Mouse (Mus musculus): ENCODE data around the gene Gucy2g. TPM values are rescaled to one million over a fixed set of nuclear protein-coding genes. Genes with fewer than 3 reads are reported as not detected.

Gene Gucy2g
- polyA plus RNA-seq, 1 experiment from 2014 or later = 0.05 TPM

DNA sequence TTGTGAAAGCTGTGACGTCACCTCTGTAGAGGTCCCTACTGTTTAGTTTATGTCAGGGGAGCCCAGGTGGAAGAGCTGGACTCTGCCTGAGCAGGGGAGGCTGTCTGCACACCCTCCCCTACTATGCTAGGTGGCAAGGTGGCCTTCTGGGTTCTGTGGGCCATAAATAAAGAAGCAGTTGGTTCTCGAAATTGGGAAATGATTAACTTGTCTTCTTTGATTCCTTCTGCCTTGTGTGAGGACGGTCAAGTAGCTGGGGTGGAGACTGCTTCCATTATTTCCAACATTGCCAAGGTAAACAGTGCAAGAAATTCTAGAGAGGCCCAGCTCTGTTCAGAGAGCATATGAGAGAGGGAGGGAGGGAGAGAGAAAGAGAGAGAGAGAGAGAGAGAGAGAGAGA is 27.1 kb upstream of the Gucy2g start:
- Histone ChIP-seq H3K4me2 (replicated peaks; ENCODE audit: low read depth, low read length) (no peak overlapping the region), H3K27ac (ENCODE audit: low read depth, low read length) (peak overlapping the region; percentile 56; the same call in 1 of the 2 replicates), H3K9me3 (ENCODE audit: control insufficient read depth, low read length) (no peaks in the 10 kb centered on the region), H3K36me3 (ENCODE audit: control insufficient read depth, insufficient read depth, low read length) (no peaks in the 10 kb centered on the region), H3K9ac (ENCODE audit: low read depth, low read length) (no peak overlapping the region), H3K4me1 (ENCODE audit: control insufficient read depth, insufficient read depth, low read length) (peaks cover 18% of the 10 kb centered on the region), H3K27me3 (ENCODE audit: control insufficient read depth, insufficient read depth, low read length) (no peaks in the 10 kb centered on the region), H3K4me3 (ENCODE audit: low read length) (no peak overlapping the region)
- peak; percentile 66; the same call in 1 of the 2 replicates for ATAC-seq (ENCODE audit: low FRiP score, low TSS enrichment)
- 43% methylated on average over 3 of the region's 3 CpGs for WGBS

DNA sequence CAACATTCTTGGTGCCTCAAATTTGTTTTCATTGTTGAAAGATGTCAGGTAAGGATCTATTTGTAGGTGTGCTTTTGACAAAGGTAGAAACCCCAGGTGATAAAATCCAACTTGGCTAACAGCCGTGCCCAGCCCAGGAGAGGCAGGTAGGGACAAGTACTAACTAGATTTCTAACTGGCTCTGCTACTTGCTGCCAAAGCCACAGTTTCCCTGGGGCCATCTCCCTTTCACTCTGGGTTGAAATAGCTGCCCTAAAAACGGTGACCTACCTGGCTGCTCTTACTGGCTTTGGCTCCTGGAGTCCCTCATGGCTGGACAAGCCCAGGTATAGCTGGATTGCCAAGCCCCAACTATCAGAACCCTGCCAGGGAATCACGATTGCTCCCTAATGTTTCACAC is 25.8 kb upstream of the Gucy2g start:
- Histone ChIP-seq H3K27ac (ENCODE audit: low read depth, low read length) (no peak overlapping the region), H3K4me2 (replicated peaks; ENCODE audit: low read depth, low read length) (no peak overlapping the region)
- 73% methylated on average over 3 of the region's 3 CpGs for WGBS

DNA sequence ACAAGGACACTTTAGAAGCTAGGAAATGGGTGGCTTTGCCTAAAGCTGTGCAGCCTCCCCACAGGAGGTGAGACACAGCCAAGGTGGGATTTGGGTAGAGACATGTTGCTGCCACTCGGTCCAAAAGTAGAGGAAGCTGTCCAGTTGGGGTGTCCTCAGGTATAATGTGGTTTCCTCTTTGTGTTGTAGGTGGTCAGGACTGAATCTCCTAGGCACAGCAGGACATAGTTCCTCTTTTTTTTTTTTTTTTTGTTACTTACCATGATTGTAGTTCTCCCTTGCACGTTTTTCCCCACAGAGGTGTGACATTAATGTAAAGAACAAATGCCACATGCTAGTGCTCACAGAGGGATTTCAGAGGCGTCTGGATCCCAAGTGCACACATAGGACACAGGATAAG is 24.2 kb upstream of the Gucy2g start:
- H3K9me3 ChIP-seq (ENCODE audit: control insufficient read depth, low read length) = no peaks in the 10 kb centered on the region
- H3K27me3 ChIP-seq (ENCODE audit: control insufficient read depth, insufficient read depth, low read length) = no peaks in the 10 kb centered on the region
- no peak overlapping the region for H3K4me2 ChIP-seq (replicated peaks; ENCODE audit: low read depth, low read length)
- no peak overlapping the region for H3K9ac ChIP-seq (ENCODE audit: low read depth, low read length)
- 83% methylated on average over 3 of the region's 3 CpGs for WGBS
- no peak overlapping the region for H3K4me3 ChIP-seq (ENCODE audit: low read length)
- no peaks in the 10 kb centered on the region for H3K36me3 ChIP-seq (ENCODE audit: control insufficient read depth, insufficient read depth, low read length)
- no peak for ATAC-seq (ENCODE audit: low FRiP score, low TSS enrichment)
- H3K27ac ChIP-seq (ENCODE audit: low read depth, low read length) = no peak overlapping the region
- peaks cover 20% of the 10 kb centered on the region for H3K4me1 ChIP-seq (ENCODE audit: control insufficient read depth, insufficient read depth, low read length)

More for the DNA sequence above, 25.8 kb upstream of the Gucy2g start:
- Histone ChIP-seq H3K9ac (ENCODE audit: low read depth, low read length) (no peak overlapping the region), H3K27me3 (ENCODE audit: control insufficient read depth, insufficient read depth, low read length) (no peaks in the 10 kb centered on the region), H3K36me3 (ENCODE audit: control insufficient read depth, insufficient read depth, low read length) (no peaks in the 10 kb centered on the region), H3K9me3 (ENCODE audit: control insufficient read depth, low read length) (no peaks in the 10 kb centered on the region), H3K4me3 (ENCODE audit: low read length) (no peak overlapping the region), H3K4me1 (ENCODE audit: control insufficient read depth, insufficient read depth, low read length) (peaks cover 18% of the 10 kb centered on the region)
- ATAC-seq (ENCODE audit: low FRiP score, low TSS enrichment) = no peak

DNA sequence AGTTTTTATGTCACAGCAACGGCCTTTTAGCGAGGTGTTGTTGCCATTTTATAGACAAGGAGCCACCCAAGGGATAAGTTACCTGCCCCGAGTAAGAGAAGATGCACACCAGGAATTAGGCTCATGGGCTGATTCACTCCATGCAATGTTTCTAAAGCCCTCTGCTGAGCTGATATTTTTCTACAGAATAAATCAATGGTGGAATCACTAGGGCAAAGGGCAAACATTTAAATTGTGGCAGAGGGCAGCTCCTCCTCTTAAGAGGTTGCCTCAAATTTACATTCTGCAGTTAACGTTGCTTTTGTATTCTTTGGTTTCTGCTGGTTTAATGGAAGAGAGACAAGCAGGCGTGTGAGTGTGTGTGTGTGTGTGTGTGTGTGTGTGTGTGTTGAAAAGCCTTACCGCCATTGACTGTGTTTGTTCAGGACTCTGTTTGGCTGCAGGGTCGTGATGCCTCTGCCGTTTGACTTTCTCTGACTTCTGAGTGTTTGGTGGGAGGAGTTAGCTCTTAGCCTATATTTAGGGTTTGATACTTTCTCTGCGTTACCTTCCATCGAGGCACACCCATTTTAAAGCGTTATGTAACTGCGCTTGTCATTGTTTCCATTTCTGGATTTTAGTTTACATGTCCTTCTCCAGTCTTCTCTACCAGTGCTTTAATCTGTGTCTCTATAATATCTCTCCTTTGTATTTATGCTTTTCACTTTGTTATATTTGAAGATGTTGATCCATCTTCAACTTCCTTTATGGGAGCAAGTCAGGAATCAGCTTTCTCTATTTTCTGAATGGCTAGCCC is 19.6 kb upstream of the Gucy2g start:
- H3K4me2 ChIP-seq (replicated peaks; ENCODE audit: low read depth, low read length) = no peak overlapping the region
- no peaks in the 10 kb centered on the region for H3K36me3 ChIP-seq (ENCODE audit: control insufficient read depth, insufficient read depth, low read length)
- H3K9ac ChIP-seq (ENCODE audit: low read depth, low read length) = no peak overlapping the region
- no peaks in the 10 kb centered on the region for H3K9me3 ChIP-seq (ENCODE audit: control insufficient read depth, low read length)
- WGBS = 55% methylated on average over 12 of the region's 12 CpGs
- H3K27ac ChIP-seq (ENCODE audit: low read depth, low read length) = no peak overlapping the region
- H3K4me1 ChIP-seq (ENCODE audit: control insufficient read depth, insufficient read depth, low read length) = 0 out of 2 replicates have a peak, but pooled peaks cover 5% of the 10 kb centered on the region
- no peak overlapping the region for H3K4me3 ChIP-seq (ENCODE audit: low read length)
- ATAC-seq (ENCODE audit: low FRiP score, low TSS enrichment) = no peak
- no peaks in the 10 kb centered on the region for H3K27me3 ChIP-seq (ENCODE audit: control insufficient read depth, insufficient read depth, low read length)

DNA sequence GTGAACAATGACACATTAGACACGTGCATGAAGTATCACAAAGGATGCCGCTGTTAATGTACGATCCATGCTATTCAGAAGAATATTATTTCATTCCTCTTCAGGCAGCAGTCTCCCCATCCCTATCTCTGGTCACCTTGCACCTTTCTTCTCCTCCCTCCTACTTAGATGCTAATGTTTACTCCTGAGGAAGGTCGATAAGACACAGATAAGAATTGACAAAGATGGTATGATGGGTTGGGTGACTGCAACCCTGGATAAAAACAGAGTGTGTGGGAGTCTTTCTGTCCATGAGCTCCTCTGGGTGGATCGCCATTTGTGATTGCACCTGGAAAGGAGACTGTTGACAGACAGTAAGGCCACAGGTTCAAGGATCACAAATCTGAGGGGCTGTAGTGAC is 17.5 kb upstream of the Gucy2g start:
- H3K36me3 ChIP-seq (ENCODE audit: control insufficient read depth, insufficient read depth, low read length) = no peaks in the 10 kb centered on the region
- H3K4me3 ChIP-seq (ENCODE audit: low read length) = no peak overlapping the region
- no peak overlapping the region for H3K27ac ChIP-seq (ENCODE audit: low read depth, low read length)
- 0 out of 2 replicates have a peak, but pooled peaks cover 5% of the 10 kb centered on the region for H3K4me1 ChIP-seq (ENCODE audit: control insufficient read depth, insufficient read depth, low read length)
- no peak for ATAC-seq (ENCODE audit: low FRiP score, low TSS enrichment)
- no peak overlapping the region for H3K4me2 ChIP-seq (replicated peaks; ENCODE audit: low read depth, low read length)
- no peaks in the 10 kb centered on the region for H3K27me3 ChIP-seq (ENCODE audit: control insufficient read depth, insufficient read depth, low read length)
- H3K9me3 ChIP-seq (ENCODE audit: control insufficient read depth, low read length) = no peaks in the 10 kb centered on the region
- H3K9ac ChIP-seq (ENCODE audit: low read depth, low read length) = no peak overlapping the region
- WGBS = 91% methylated on average over 5 of the region's 5 CpGs

DNA sequence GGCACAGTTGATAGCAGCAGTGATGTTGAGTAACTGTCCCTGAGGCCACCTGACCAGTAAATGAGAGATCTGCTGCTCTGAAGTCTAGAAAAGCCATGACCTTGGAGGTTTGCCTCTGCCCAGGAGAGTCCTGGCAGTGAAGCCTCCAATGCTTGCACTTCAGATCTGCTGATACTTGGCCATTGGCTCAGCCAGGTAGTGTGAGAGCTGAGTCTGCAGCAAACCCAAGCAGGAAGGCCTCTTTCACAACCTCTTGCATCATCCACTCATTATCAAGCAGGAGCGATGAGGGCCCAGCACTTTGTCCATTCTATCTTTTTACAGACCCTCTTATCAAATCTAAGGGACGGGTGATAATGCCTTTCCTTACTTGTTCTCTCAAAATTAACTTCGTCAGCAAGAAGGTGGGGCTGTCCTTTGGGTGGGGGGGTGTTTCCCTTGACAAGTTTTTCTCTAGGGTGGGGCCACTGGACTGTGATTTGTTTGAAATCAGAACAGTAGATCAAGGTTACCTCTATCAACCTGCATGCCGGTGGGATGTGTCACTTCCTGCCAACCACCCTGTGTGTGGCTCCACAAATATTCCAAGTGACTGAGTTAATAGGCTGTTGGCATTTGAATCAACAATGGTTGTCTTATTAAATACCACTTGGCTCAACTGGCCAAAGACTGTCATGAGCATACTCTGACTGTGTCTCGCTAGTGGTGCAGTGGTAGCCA is 16.8 kb upstream of the Gucy2g start:
- Histone ChIP-seq H3K4me3 (ENCODE audit: low read length) (no peak overlapping the region), H3K4me1 (ENCODE audit: control insufficient read depth, insufficient read depth, low read length) (0 out of 2 replicates have a peak, but pooled peaks cover 5% of the 10 kb centered on the region), H3K4me2 (replicated peaks; ENCODE audit: low read depth, low read length) (no peak overlapping the region), H3K27me3 (ENCODE audit: control insufficient read depth, insufficient read depth, low read length) (no peaks in the 10 kb centered on the region), H3K36me3 (ENCODE audit: control insufficient read depth, insufficient read depth, low read length) (no peaks in the 10 kb centered on the region), H3K9me3 (ENCODE audit: control insufficient read depth, low read length) (no peaks in the 10 kb centered on the region), H3K27ac (ENCODE audit: low read depth, low read length) (no peak overlapping the region), H3K9ac (ENCODE audit: low read depth, low read length) (no peak overlapping the region)
- 86% methylated on average over 5 of the region's 5 CpGs for WGBS
- ATAC-seq (ENCODE audit: low FRiP score, low TSS enrichment) = no peak

DNA sequence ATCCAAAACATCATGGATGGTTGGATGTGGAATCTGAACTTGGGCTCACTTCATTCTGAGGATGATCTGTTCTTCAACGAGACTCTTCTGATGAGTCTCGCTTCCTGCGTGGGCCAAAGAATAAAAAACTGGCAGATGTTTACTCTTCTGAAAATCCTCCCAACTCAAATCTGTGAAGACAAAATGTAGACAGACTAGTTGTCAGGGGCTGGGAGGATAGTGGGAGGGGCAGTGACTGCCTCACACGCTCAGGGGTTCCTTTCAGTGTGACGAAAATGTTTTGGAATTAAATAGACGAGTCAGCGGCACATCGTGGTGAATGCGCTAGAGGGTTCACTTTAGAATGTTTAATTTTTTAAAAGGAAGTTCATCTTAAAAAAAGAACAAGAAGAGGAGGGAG is 15.1 kb upstream of the Gucy2g start:
- ATAC-seq (ENCODE audit: low FRiP score, low TSS enrichment) = no peak
- no peak overlapping the region for H3K4me2 ChIP-seq (replicated peaks; ENCODE audit: low read depth, low read length)
- H3K36me3 ChIP-seq (ENCODE audit: control insufficient read depth, insufficient read depth, low read length) = no peaks in the 10 kb centered on the region
- no peaks in the 10 kb centered on the region for H3K9me3 ChIP-seq (ENCODE audit: control insufficient read depth, low read length)
- H3K27ac ChIP-seq (ENCODE audit: low read depth, low read length) = no peak overlapping the region
- 0 out of 2 replicates have a peak, but pooled peaks cover 5% of the 10 kb centered on the region for H3K4me1 ChIP-seq (ENCODE audit: control insufficient read depth, insufficient read depth, low read length)
- 89% methylated on average over 9 of the region's 9 CpGs for WGBS
- H3K4me3 ChIP-seq (ENCODE audit: low read length) = no peak overlapping the region
- H3K9ac ChIP-seq (ENCODE audit: low read depth, low read length) = no peak overlapping the region
- H3K27me3 ChIP-seq (ENCODE audit: control insufficient read depth, insufficient read depth, low read length) = no peaks in the 10 kb centered on the region

DNA sequence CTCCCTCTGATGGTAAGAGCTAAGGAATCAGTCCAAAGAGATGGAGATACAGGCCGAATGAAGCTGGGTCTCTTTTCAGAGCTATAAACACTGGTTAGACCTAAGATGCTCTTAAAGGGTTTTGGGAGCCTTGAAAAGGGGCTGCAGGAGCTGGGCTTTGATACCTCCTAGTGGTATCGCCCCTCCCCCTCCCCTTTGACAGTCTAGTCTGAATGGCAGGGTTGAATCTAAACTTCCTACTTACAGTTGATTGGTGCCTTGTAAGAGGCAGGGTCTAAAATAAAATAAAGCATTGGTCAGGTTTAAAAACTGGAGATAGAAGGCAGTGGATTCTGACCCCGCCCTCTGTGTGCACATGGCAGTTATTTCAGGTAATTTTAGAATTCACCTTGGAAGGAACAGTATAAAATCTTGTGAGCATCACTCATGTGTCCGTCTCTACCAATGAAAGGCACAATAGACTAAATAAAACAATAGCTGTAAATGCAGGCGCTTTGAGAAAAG is 13.5 kb upstream of the Gucy2g start:
- 13% methylated on average over 5 of the region's 5 CpGs for WGBS
- no peaks in the 10 kb centered on the region for H3K27me3 ChIP-seq (ENCODE audit: control insufficient read depth, insufficient read depth, low read length)
- H3K9me3 ChIP-seq (ENCODE audit: control insufficient read depth, low read length) = no peaks in the 10 kb centered on the region
- peak overlapping the region; percentile 73; the same call in 1 of the 2 replicates for H3K9ac ChIP-seq (ENCODE audit: low read depth, low read length)
- peak overlapping the region; percentile 55 for H3K4me2 ChIP-seq (replicated peaks; ENCODE audit: low read depth, low read length)
- H3K36me3 ChIP-seq (ENCODE audit: control insufficient read depth, insufficient read depth, low read length) = no peaks in the 10 kb centered on the region
- peak overlapping the region; percentile 68 for H3K27ac ChIP-seq (ENCODE audit: low read depth, low read length)
- no peaks in the 10 kb centered on the region for H3K4me1 ChIP-seq (ENCODE audit: control insufficient read depth, insufficient read depth, low read length)
- H3K4me3 ChIP-seq (ENCODE audit: low read length) = peak overlapping the region; percentile 48
- peak; percentile 68; the same call in 1 of the 2 replicates for ATAC-seq (ENCODE audit: low FRiP score, low TSS enrichment)

Measured in kidney, embryonic 14.5 days (tissue).